Mouse (Mus musculus): ENCODE measurements at regions not wholly inside any gene's neighbourhood (a gene's known extent, or its start where the extent isn't known, plus 50 kb on each side); places are given as distances from the start of the nearest gene placed in this dataset.

DNA sequence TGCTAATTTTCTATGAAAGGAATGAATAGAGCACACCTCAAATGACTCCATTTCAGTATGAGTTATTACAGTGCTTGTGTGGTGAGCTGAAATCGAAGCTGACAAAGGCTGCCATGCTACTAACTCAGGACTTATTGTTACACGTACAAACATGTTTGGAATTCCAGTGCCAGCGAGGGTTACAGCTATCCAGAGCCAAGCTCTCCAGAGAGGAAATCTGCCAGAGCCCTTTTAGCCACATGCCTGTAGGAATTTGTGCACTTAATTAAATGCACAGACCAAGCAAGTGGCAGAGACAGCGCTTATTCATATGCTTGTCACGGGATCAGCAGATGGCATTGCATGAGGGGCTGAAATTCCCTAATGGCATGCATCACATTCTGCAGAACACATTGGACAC, 386.4 kb upstream of the Sash1 start:
- H3K4me2 ChIP-seq: no peak overlapping the region
- no peak overlapping the region for H3K4me3 ChIP-seq
- no peak for ATAC-seq (ENCODE audit: borderline replicate concordance, extremely low read depth, low FRiP score, low TSS enrichment)
- no peak overlapping the region for H3K27ac ChIP-seq
- H3K9ac ChIP-seq: no peak overlapping the region
- no peaks in the 10 kb centered on the region for H3K27me3 ChIP-seq
- H3K4me1 ChIP-seq: 0 out of 2 replicates have a peak, but pooled peaks cover 6% of the 10 kb centered on the region
- H3K36me3 ChIP-seq: no peaks in the 10 kb centered on the region
- WGBS: 30% methylated on average over 5 of the region's 5 CpGs
- no peaks in the 10 kb centered on the region for H3K9me3 ChIP-seq

DNA sequence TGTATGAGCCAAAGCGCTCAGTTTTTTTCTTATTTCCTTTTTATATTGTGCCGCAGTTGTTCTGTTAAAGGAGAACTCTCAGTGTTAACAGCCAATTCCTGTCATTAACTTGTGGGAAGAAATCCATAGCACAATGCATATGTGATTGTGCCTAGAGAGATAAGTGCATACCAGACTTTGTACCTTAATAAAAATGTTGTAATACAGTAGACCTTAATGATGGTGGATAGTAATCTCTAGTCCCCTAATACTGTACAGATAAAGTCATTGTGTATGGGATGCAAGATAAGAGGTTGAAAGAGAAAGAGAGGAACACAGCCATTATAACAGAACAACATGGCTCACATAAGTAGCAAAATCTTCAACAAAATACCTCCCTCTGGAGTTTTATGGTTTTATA, 379.7 kb upstream of the Sash1 start:
- no peaks in the 10 kb centered on the region for H3K27me3 ChIP-seq
- no peaks in the 10 kb centered on the region for H3K4me1 ChIP-seq
- no peak overlapping the region for H3K4me2 ChIP-seq
- WGBS: 79% methylated on average over 2 of the region's 2 CpGs
- H3K9me3 ChIP-seq: no peaks in the 10 kb centered on the region
- no peaks in the 10 kb centered on the region for H3K36me3 ChIP-seq
- ATAC-seq (ENCODE audit: borderline replicate concordance, extremely low read depth, low FRiP score, low TSS enrichment): no peak
- no peak overlapping the region for H3K4me3 ChIP-seq
- H3K27ac ChIP-seq: no peak overlapping the region
- H3K9ac ChIP-seq: no peak overlapping the region

DNA sequence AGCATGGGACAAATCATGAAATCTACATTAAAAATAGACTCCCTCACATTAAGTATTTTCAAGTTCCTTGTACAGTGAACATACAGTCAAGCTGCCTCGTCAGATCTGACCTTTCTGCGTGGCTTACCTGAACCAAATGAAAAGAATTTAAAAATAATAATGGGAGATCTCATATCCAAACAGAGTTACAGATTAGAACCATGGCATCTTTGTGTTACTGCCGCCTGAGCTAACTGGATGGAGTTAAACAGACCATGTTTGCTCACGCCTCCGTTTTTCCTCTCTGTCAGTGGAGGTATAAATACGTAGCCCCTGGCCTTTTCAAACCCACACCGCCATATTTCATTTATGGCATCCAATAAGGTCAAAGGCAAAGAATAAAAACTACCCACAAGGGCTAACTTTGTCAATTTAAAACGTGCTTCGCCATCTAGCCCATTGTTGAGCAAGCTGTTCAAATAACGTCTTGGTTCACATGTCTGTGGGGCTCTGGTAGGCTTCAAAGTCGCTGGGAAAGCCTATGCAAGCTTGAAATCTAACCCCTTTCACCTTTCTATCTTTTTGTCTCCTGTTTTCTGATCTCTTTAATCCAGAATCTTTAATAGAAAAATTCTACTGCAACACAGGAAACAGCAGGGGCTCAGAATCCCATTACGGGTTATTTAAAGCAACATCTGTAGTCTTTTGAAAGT, 378.6 kb upstream of the Sash1 start:
- H3K4me2 ChIP-seq: no peak overlapping the region
- ATAC-seq (ENCODE audit: borderline replicate concordance, extremely low read depth, low FRiP score, low TSS enrichment): no peak
- H3K27me3 ChIP-seq: no peaks in the 10 kb centered on the region
- H3K4me3 ChIP-seq: no peak overlapping the region
- no peak overlapping the region for H3K9ac ChIP-seq
- no peaks in the 10 kb centered on the region for H3K4me1 ChIP-seq
- no peaks in the 10 kb centered on the region for H3K36me3 ChIP-seq
- no peaks in the 10 kb centered on the region for H3K9me3 ChIP-seq
- WGBS: 64% methylated on average over 12 of the region's 12 CpGs
- H3K27ac ChIP-seq: no peak overlapping the region

DNA sequence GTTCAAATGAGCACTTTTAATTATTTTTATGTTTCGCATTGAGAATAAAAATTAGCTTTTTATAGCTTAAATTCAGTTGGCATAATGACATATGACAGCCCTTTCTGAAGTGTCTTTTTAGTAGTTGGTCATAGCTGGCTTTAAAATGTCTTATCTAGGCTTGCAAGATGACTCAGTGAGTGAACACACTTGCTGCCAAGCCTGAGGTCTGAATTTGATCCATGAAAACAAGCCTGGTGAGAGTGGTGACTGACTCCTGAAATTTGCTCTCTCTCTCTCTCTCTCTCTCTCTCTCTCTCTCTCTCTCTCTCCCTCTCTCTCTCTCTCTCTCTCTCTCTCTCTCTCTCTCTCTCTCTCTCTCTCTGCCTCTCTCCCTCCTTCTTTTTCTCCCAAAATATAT, 372.8 kb upstream of the Sash1 start:
- no peaks in the 10 kb centered on the region for H3K4me1 ChIP-seq
- H3K9ac ChIP-seq: no peak overlapping the region
- no peak overlapping the region for H3K4me2 ChIP-seq
- no peak overlapping the region for H3K4me3 ChIP-seq
- H3K36me3 ChIP-seq: no peaks in the 10 kb centered on the region
- 93% methylated on average over 1 of the region's 1 CpGs for WGBS
- H3K9me3 ChIP-seq: no peaks in the 10 kb centered on the region
- H3K27ac ChIP-seq: no peak overlapping the region
- ATAC-seq (ENCODE audit: borderline replicate concordance, extremely low read depth, low FRiP score, low TSS enrichment): no peak
- no peaks in the 10 kb centered on the region for H3K27me3 ChIP-seq

DNA sequence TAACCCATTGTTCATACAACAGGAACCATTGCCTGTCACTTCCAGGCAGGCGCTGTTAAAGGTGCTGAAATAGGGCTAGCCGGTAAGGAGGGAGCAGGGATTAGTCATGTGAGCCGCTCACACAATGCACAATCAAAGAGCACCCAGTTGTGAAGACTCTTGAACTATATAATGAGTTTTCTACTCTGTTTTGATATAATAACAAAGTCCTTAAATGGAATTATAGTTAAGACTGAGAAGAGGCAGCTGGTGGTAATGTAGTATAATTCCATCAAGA, 367.0 kb upstream of the Sash1 start:
- no peaks in the 10 kb centered on the region for H3K9me3 ChIP-seq
- no peaks in the 10 kb centered on the region for H3K27me3 ChIP-seq
- H3K9ac ChIP-seq: no peak overlapping the region
- H3K4me2 ChIP-seq: no peak overlapping the region
- H3K4me1 ChIP-seq: no peaks in the 10 kb centered on the region
- 12% methylated on average over 3 of the region's 3 CpGs for WGBS
- H3K4me3 ChIP-seq: no peak overlapping the region
- ATAC-seq (ENCODE audit: borderline replicate concordance, extremely low read depth, low FRiP score, low TSS enrichment): no peak
- no peaks in the 10 kb centered on the region for H3K36me3 ChIP-seq
- no peak overlapping the region for H3K27ac ChIP-seq

DNA sequence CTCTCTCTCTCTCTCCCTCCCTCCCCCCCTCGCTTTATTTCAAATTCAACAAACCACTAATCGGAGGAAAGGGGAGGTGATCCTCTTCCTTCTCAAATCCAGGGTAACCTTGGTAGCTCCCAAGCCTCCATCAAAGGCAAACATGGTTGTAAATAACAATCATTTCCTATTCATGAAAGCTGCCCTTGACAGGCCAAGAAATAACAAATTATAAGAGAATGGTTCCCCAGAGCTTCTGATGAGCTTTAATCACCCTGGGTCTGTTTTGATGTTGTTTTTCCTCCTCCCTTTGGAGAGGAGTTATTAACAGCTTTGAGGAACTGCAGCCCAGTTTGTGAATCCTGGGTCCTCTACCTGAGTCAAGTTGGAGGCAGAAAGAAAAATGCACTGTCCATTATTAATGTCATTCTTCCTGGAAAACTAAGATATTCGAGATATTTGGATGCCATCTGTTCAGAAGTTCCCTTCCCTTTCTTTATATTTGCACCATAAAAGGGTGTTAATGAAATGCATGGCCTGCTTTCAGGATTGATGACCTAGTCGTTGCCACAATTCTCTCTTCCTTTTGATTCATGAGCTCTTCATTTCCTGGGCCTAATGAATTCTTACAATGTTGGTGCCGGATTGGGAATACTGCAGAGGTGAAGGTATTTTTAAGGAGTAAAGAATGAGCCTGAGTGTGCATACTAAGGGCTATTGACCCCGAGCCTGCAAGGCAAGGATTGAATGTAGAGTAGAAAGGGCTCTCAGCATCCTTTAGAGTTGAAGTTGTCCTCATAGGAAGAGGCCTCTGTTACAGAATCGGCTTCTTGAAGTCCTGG, 366.5 kb upstream of the Sash1 start:
- Histone ChIP-seq H3K4me1 (no peaks in the 10 kb centered on the region), H3K9ac (no peak overlapping the region), H3K27ac (no peak overlapping the region), H3K9me3 (no peaks in the 10 kb centered on the region), H3K4me2 (no peak overlapping the region), H3K27me3 (no peaks in the 10 kb centered on the region), H3K4me3 (no peak overlapping the region), H3K36me3 (no peaks in the 10 kb centered on the region)
- WGBS: 46% methylated on average over 7 of the region's 7 CpGs
- ATAC-seq (ENCODE audit: borderline replicate concordance, extremely low read depth, low FRiP score, low TSS enrichment): no peak

DNA sequence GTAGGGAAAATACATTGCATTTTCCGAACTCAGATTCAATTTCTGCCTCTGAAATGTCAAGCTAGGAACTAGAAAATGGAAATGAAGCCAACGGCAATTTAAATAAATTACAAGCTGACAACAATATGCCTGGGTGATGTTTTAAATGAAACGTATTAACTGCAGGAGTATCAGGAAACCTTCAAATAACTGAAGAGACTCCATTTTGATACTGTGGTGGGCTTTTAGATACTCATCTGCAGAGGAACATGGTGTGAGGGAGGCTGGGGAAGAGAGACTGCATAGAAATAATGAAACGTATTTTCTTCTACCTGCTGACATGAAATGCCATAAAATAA, 357.4 kb upstream of the Sash1 start:
- H3K36me3 ChIP-seq: no peaks in the 10 kb centered on the region
- H3K4me2 ChIP-seq: no peak overlapping the region
- 70% methylated on average over 4 of the region's 4 CpGs for WGBS
- H3K27ac ChIP-seq: no peak overlapping the region
- H3K4me1 ChIP-seq: peaks cover 13% of the 10 kb centered on the region
- H3K27me3 ChIP-seq: no peaks in the 10 kb centered on the region
- no peak overlapping the region for H3K4me3 ChIP-seq
- H3K9me3 ChIP-seq: no peaks in the 10 kb centered on the region
- no peak overlapping the region for H3K9ac ChIP-seq
- ATAC-seq (ENCODE audit: borderline replicate concordance, extremely low read depth, low FRiP score, low TSS enrichment): no peak

DNA sequence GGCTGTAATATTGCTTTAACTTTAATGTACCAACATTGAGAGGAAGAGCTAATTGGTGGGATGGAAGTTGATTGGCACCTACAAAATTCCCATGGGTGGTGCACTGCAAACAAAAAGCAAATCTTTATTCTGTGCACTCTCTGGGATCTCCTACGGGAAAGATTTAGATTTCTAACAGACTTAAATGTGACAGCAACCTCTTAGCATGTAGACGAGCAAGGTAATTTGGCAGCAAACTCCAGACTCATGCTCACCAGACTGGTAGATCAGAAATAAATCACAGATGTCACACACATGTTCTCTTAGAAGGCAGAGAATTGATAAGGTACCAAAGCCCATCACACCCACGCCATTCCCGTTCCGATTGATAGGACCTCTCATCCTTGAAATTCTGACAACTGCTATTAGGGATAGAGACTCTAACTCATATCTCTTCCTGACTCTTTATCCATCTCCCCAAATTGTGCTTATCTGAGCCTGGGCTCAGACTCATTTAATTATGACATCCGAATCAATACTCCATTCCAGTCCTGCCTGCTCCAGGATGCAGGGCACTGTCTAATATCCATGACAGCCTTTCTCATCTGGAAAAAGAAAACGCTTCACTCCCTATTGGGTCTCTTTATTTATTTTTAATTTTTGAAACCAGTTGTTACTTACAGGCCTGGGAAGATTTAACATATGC, 356.9 kb upstream of the Sash1 start:
- Histone ChIP-seq H3K27me3 (no peaks in the 10 kb centered on the region), H3K4me1 (peaks cover 13% of the 10 kb centered on the region), H3K27ac (no peak overlapping the region), H3K9ac (no peak overlapping the region), H3K9me3 (no peaks in the 10 kb centered on the region), H3K36me3 (no peaks in the 10 kb centered on the region), H3K4me3 (no peak overlapping the region), H3K4me2 (no peak overlapping the region)
- no peak for ATAC-seq (ENCODE audit: borderline replicate concordance, extremely low read depth, low FRiP score, low TSS enrichment)
- WGBS: 77% methylated on average over 7 of the region's 7 CpGs

DNA sequence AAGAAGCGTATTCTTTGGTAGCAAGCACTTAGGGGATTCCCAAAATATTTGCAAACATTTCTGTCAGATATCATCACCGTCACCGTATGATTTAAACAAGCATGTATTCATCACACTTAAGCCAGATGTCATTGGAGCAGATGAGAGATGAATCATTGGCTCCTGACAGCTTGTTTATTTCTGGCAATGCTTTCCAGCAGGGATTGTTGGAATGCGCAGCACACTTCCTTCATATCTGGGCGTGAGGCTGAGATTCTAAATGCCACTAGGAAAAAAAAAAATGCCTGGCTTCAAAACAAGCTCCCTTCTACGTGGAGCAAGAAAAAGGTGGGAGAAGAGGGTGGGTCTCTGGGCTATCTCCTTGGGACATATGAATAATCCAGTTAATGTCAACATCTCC, 354.1 kb upstream of the Sash1 start:
- no peaks in the 10 kb centered on the region for H3K27me3 ChIP-seq
- H3K4me2 ChIP-seq: no peak overlapping the region
- no peak overlapping the region for H3K4me3 ChIP-seq
- H3K9me3 ChIP-seq: no peaks in the 10 kb centered on the region
- H3K36me3 ChIP-seq: no peaks in the 10 kb centered on the region
- H3K9ac ChIP-seq: no peak overlapping the region
- ATAC-seq (ENCODE audit: borderline replicate concordance, extremely low read depth, low FRiP score, low TSS enrichment): no peak
- peaks cover 13% of the 10 kb centered on the region for H3K4me1 ChIP-seq
- no peak overlapping the region for H3K27ac ChIP-seq
- 24% methylated on average over 6 of the region's 6 CpGs for WGBS

DNA sequence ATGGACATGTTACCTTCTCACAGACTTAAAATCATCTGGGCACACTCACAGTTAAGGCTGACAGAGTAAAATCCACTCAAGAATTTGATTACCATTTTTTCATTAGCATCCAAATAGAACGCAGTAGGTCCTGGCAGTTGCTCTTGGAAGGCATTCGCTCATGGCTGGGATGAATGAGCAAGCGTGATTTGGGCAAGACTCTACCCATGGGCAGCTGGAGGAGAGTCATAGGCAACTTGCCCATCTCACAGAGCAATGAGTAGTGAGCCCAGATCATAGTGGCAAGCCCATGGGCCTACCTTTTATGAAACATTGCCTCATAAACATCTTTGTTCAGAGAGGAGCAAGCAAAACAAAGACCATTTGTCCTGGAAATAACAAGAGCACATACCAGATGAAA, 345.9 kb upstream of the Sash1 start:
- ATAC-seq (ENCODE audit: borderline replicate concordance, extremely low read depth, low FRiP score, low TSS enrichment): no peak
- Histone ChIP-seq H3K4me1 (no peaks in the 10 kb centered on the region), H3K9me3 (no peaks in the 10 kb centered on the region), H3K27me3 (no peaks in the 10 kb centered on the region), H3K4me3 (no peak overlapping the region), H3K36me3 (no peaks in the 10 kb centered on the region), H3K27ac (no peak overlapping the region), H3K9ac (no peak overlapping the region), H3K4me2 (no peak overlapping the region)
- WGBS: 91% methylated on average over 3 of the region's 3 CpGs

DNA sequence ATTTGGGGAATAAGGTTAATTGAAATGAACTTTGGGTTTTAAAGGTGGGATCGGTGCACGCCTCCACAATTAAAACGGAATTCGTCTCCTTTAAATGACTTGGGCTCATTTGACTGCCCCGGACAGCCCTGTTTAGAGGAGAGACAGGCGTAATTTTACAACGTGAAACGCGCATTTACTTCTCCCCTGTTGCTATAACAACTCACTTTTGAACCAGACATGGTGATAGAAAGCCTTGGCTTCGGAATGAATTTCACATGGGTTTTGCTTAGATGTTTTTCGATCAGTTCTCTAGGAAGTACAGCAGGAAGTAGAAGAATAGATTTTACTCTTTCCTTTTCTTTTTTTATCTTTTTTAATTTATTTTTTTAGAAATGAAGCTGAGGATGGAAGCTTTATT, 343.2 kb upstream of the Sash1 start:
- Histone ChIP-seq H3K27me3 (no peaks in the 10 kb centered on the region), H3K9ac (no peak overlapping the region), H3K4me2 (no peak overlapping the region), H3K4me1 (no peaks in the 10 kb centered on the region), H3K36me3 (no peaks in the 10 kb centered on the region), H3K4me3 (no peak overlapping the region), H3K27ac (no peak overlapping the region), H3K9me3 (no peaks in the 10 kb centered on the region)
- ATAC-seq (ENCODE audit: borderline replicate concordance, extremely low read depth, low FRiP score, low TSS enrichment): no peak
- WGBS: 82% methylated on average over 11 of the region's 11 CpGs

DNA sequence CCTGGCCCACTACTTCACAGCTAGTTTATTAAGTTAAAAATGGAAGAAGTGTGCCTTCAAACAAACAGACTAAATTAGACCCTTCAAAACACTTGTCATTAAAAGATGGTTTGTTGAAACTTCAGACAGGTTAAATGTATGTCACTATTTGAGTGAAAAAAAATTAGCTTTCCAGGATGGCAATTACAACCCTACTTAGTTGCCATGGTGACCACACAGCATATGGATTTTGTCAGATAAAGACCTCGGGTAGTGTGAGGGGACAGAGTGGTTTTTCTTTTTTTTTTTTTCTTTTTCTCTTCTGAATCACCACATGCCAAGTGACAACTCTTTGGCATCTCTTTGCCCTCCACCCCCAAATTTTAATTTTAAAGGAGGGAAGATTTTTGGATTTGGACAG, 341.5 kb upstream of the Sash1 start:
- no peaks in the 10 kb centered on the region for H3K9me3 ChIP-seq
- no peaks in the 10 kb centered on the region for H3K27me3 ChIP-seq
- no peak overlapping the region for H3K4me2 ChIP-seq
- H3K27ac ChIP-seq: no peak overlapping the region
- no peak overlapping the region for H3K4me3 ChIP-seq
- ATAC-seq (ENCODE audit: borderline replicate concordance, extremely low read depth, low FRiP score, low TSS enrichment): no peak
- no peaks in the 10 kb centered on the region for H3K4me1 ChIP-seq
- WGBS: 6% methylated on average over 1 of the region's 1 CpGs
- no peak overlapping the region for H3K9ac ChIP-seq
- H3K36me3 ChIP-seq: no peaks in the 10 kb centered on the region
